Mouse (Mus musculus) splenic B cell, adult 2 months (primary cell): Measurements from ENCODE around the gene Ugt1a6b.
"Not testable (repeated sequence)": the region's sequence is repeated elsewhere in the genome, so short reads cannot be mapped to it uniquely, and the experiment has no call there.

Experiments
- DNase-seq: peaks from one replicate; pipeline ENCODE4 v3.0.0-alpha.2; 2011; ENCODE audit warnings: low read depth, low spot score
- H3K27me3 ChIP-seq: 2 replicates; pipeline ENCODE4 v1.6.1; 2012; ENCODE audit warnings: mild to moderate bottlenecking, low read length, moderate library complexity, mixed read lengths; ENCODE audit not compliant: control insufficient read depth, poor library complexity, insufficient read depth, severe bottlenecking
- H3K36me3 ChIP-seq: 2 replicates; pipeline ENCODE4 v1.6.1; 2012; ENCODE audit warnings: mild to moderate bottlenecking, low read length, moderate library complexity, mixed read lengths; ENCODE audit not compliant: control insufficient read depth, poor library complexity, insufficient read depth, severe bottlenecking

The Ugt1a6b gene

GRCm38 (mm10) chr1:88218591-88218990 lies 115.5 kb downstream of the Ugt1a6b start:
- DNase-seq: peak; percentile 5
- Histone ChIP-seq H3K36me3 (no peaks in the 10 kb centered on the region), H3K27me3 (no peaks in the 10 kb centered on the region)

- Histone ChIP-seq H3K36me3 (no peaks in the 10 kb centered on the region), H3K27me3 (no peaks in the 10 kb centered on the region)
- DNase-seq: peak; percentile 19
Measured at GRCm38 (mm10) chr1:88219054-88219453, 116.0 kb downstream of the Ugt1a6b start.

- H3K36me3 ChIP-seq: no peaks in the 10 kb centered on the region
- H3K27me3 ChIP-seq: no peaks in the 10 kb centered on the region
- DNase-seq: no peak
Measured at GRCm38 (mm10) chr1:88220336-88220735, 117.3 kb downstream of the Ugt1a6b start.

- peak; percentile 8 for DNase-seq
- Histone ChIP-seq H3K27me3 (no peaks in the 10 kb centered on the region), H3K36me3 (no peaks in the 10 kb centered on the region)
Measured at GRCm38 (mm10) chr1:88222216-88222615, 119.2 kb downstream of the Ugt1a6b start.

- H3K27me3 ChIP-seq, H3K36me3 ChIP-seq: not testable (repeated sequence)
- peak; percentile 14 for DNase-seq
Measured at GRCm38 (mm10) chr1:88223011-88223515, 120.0 kb downstream of the Ugt1a6b start.

- DNase-seq: peak; percentile 26
- Histone ChIP-seq H3K36me3 (no peaks in the 10 kb centered on the region), H3K27me3 (no peaks in the 10 kb centered on the region)
Measured at GRCm38 (mm10) chr1:88223591-88223990, 120.5 kb downstream of the Ugt1a6b start.

GRCm38 (mm10) chr1:88224029-88224776 lies 121.2 kb downstream of the Ugt1a6b start:
- H3K36me3 ChIP-seq: no peaks in the 10 kb centered on the region
- no peaks in the 10 kb centered on the region for H3K27me3 ChIP-seq
- DNase-seq: peak; percentile 34

- H3K27me3 ChIP-seq, H3K36me3 ChIP-seq, DNase-seq: not testable (repeated sequence)
Measured at GRCm38 (mm10) chr1:88225301-88225700, 122.2 kb downstream of the Ugt1a6b start.

- Histone ChIP-seq H3K27me3 (no peaks in the 10 kb centered on the region), H3K36me3 (no peaks in the 10 kb centered on the region)
- peak; percentile 11 for DNase-seq
Measured at GRCm38 (mm10) chr1:88225741-88226140, 122.7 kb downstream of the Ugt1a6b start.

- DNase-seq: no peak
- Histone ChIP-seq H3K27me3 (no peaks in the 10 kb centered on the region), H3K36me3 (no peaks in the 10 kb centered on the region)
Measured at GRCm38 (mm10) chr1:88226670-88227379, 123.8 kb downstream of the Ugt1a6b start, which contains the start of gene Mroh2a. TSS of gene Mroh2a (plus strand) at chr1:88226986.

GRCm38 (mm10) chr1:88227482-88227881 lies 124.4 kb downstream of the Ugt1a6b start:
- no peak for DNase-seq
- Histone ChIP-seq H3K27me3 (no peaks in the 10 kb centered on the region), H3K36me3 (no peaks in the 10 kb centered on the region)

GRCm38 (mm10) chr1:88228121-88228520 lies 125.1 kb downstream of the Ugt1a6b start:
- no peaks in the 10 kb centered on the region for H3K27me3 ChIP-seq
- no peak for DNase-seq
- H3K36me3 ChIP-seq: no peaks in the 10 kb centered on the region

- no peak for DNase-seq
- Histone ChIP-seq H3K36me3 (no peaks in the 10 kb centered on the region), H3K27me3 (no peaks in the 10 kb centered on the region)
Measured at GRCm38 (mm10) chr1:88229566-88229965, 126.5 kb downstream of the Ugt1a6b start.

- H3K36me3 ChIP-seq: no peaks in the 10 kb centered on the region
- no peaks in the 10 kb centered on the region for H3K27me3 ChIP-seq
- DNase-seq: no peak
Measured at GRCm38 (mm10) chr1:88229986-88230385, 126.9 kb downstream of the Ugt1a6b start.

- no peaks in the 10 kb centered on the region for H3K36me3 ChIP-seq
- no peak for DNase-seq
- no peaks in the 10 kb centered on the region for H3K27me3 ChIP-seq
Measured at GRCm38 (mm10) chr1:88230421-88230820, 127.4 kb downstream of the Ugt1a6b start.
